Mouse (Mus musculus) heart, embryonic 10.5 days (tissue): Measurements from ENCODE around the gene Bbs9. TPM values are rescaled to one million over a fixed set of nuclear protein-coding genes. Genes with fewer than 3 reads are reported as not detected.
"Not testable (repeated sequence)": the region's sequence is repeated elsewhere in the genome, so short reads cannot be mapped to it uniquely, and the experiment has no call there.

Experiments used
- DNase-seq: peaks from one replicate; pipeline ENCODE4 v3.0.0-alpha.2; 2017; ENCODE audit warnings: low spot score
- H3K27ac ChIP-seq: fragments of 300-500 bp; sonication (generic); 2 replicates; pipeline ENCODE4 v1.5.1; 2016; ENCODE audit warnings: mild to moderate bottlenecking
- H3K27me3 ChIP-seq: fragments of 300-500 bp; sonication (generic); 2 replicates; pipeline ENCODE4 v1.6.1; 2016; ENCODE audit warnings: mild to moderate bottlenecking; ENCODE audit not compliant: poor library complexity, insufficient read depth, severe bottlenecking
- H3K36me3 ChIP-seq: fragments of 300-500 bp; sonication (generic); 2 replicates; pipeline ENCODE4 v1.6.1; 2016; ENCODE audit warnings: mild to moderate bottlenecking, moderate library complexity
- H3K4me1 ChIP-seq: fragments of 300-500 bp; sonication (generic); 2 replicates; pipeline ENCODE4 v1.6.1; 2016; ENCODE audit warnings: mild to moderate bottlenecking
- H3K4me3 ChIP-seq: fragments of 300-500 bp; sonication (generic); 2 replicates; pipeline ENCODE4 v1.5.1; 2016; ENCODE audit warnings: mild to moderate bottlenecking, moderate library complexity
- H3K9me3 ChIP-seq: fragments of 300-500 bp; sonication (generic); 2 replicates; pipeline ENCODE4 v1.6.1; 2016; ENCODE audit warnings: mild to moderate bottlenecking, moderate library complexity
- WGBS: fragments of 180-500 bp; shearing (Covaris S2); methylation state at CpG from one replicate; pipeline ENCODE4 v1.1.7; 2016; 5-methylcytosine and 5-hydroxymethylcytosine counted together
- polyA plus RNA-seq: library from polyadenylated mRNA; unstranded; fragments of >200 nt; fragmentation: Nextera tagmentation; extraction: Ambion mirVana; gene quantifications from 2 replicates; pipeline ENCODE4 v1.2.1, GENCODE M21; 2016

The Bbs9 gene
- polyA plus RNA-seq, 1 experiment from 2014 or later: 6.7 TPM

GRCm38 (mm10) chr9:22449209-22449608, 26.3 kb upstream of the Bbs9 start:
- no peaks in the 10 kb centered on the region for H3K27me3 ChIP-seq
- H3K4me1 ChIP-seq: no peaks in the 10 kb centered on the region
- H3K9me3 ChIP-seq: no peaks in the 10 kb centered on the region
- DNase-seq: no peak
- H3K36me3 ChIP-seq: peaks cover 79% of the 10 kb centered on the region
- 90% methylated on average over 6 of the region's 6 CpGs for WGBS
- no peak overlapping the region for H3K27ac ChIP-seq
- no peak overlapping the region for H3K4me3 ChIP-seq

- 78% methylated on average over 10 of the region's 10 CpGs for WGBS
- Histone ChIP-seq H3K9me3 (no peaks in the 10 kb centered on the region), H3K27ac (no peak overlapping the region), H3K4me3 (no peak overlapping the region), H3K27me3 (no peaks in the 10 kb centered on the region), H3K4me1 (no peaks in the 10 kb centered on the region), H3K36me3 (peaks cover 97% of the 10 kb centered on the region)
- no peak for DNase-seq
Observed at GRCm38 (mm10) chr9:22452697-22453096, 22.8 kb upstream of the Bbs9 start.

- WGBS: 86% methylated on average over 10 of the region's 10 CpGs
Observed at GRCm38 (mm10) chr9:22453501-22453924, 22.0 kb upstream of the Bbs9 start.

GRCm38 (mm10) chr9:22453990-22454389, 21.5 kb upstream of the Bbs9 start, which contains the start of gene Gm17545:
TSS of gene Gm17545 (plus strand) at chr9:22454290.
- not testable (repeated sequence) for H3K27ac ChIP-seq, H3K27me3 ChIP-seq, H3K9me3 ChIP-seq, DNase-seq, H3K4me3 ChIP-seq, H3K4me1 ChIP-seq
- WGBS: 92% methylated on average over 8 of the region's 8 CpGs
- peaks cover 87% of the 10 kb centered on the region for H3K36me3 ChIP-seq

More at GRCm38 (mm10) chr9:22453501-22453924, 22.0 kb upstream of the Bbs9 start:
- DNase-seq: no peak
- no peaks in the 10 kb centered on the region for H3K9me3 ChIP-seq
- H3K27ac ChIP-seq: no peak overlapping the region
- H3K36me3 ChIP-seq: peaks cover 92% of the 10 kb centered on the region
- H3K4me1 ChIP-seq: no peaks in the 10 kb centered on the region
- H3K4me3 ChIP-seq: no peak overlapping the region
- H3K27me3 ChIP-seq: no peaks in the 10 kb centered on the region

- H3K36me3 ChIP-seq: peaks cover 78% of the 10 kb centered on the region
Observed at GRCm38 (mm10) chr9:22455041-22455440, 20.5 kb upstream of the Bbs9 start.

GRCm38 (mm10) chr9:22457142-22457835, 18.2 kb upstream of the Bbs9 start:
- H3K27ac ChIP-seq: no peak overlapping the region
- no peak for DNase-seq
- no peaks in the 10 kb centered on the region for H3K27me3 ChIP-seq
- peaks cover 69% of the 10 kb centered on the region for H3K36me3 ChIP-seq
- H3K4me1 ChIP-seq: no peaks in the 10 kb centered on the region
- H3K4me3 ChIP-seq: no peak overlapping the region
- WGBS: 85% methylated on average over 11 of the region's 11 CpGs
- H3K9me3 ChIP-seq: no peaks in the 10 kb centered on the region

More at GRCm38 (mm10) chr9:22455041-22455440, 20.5 kb upstream of the Bbs9 start:
- Histone ChIP-seq H3K27ac (no peak overlapping the region), H3K4me1 (no peaks in the 10 kb centered on the region), H3K4me3 (no peak overlapping the region), H3K27me3 (no peaks in the 10 kb centered on the region), H3K9me3 (no peaks in the 10 kb centered on the region)
- no peak for DNase-seq

GRCm38 (mm10) chr9:22461946-22462345, 13.6 kb upstream of the Bbs9 start:
- H3K36me3 ChIP-seq: peaks cover 42% of the 10 kb centered on the region
- no peak for DNase-seq
- H3K27me3 ChIP-seq: no peaks in the 10 kb centered on the region
- WGBS: 92% methylated on average over 3 of the region's 3 CpGs
- H3K4me1 ChIP-seq: no peaks in the 10 kb centered on the region
- no peak overlapping the region for H3K27ac ChIP-seq
- H3K4me3 ChIP-seq: no peak overlapping the region
- no peaks in the 10 kb centered on the region for H3K9me3 ChIP-seq

- no peak for DNase-seq
- Histone ChIP-seq H3K4me1 (0 out of 2 replicates have a peak, but pooled peaks cover 4% of the 10 kb centered on the region), H3K27me3 (no peaks in the 10 kb centered on the region), H3K4me3 (no peak overlapping the region), H3K9me3 (no peaks in the 10 kb centered on the region), H3K36me3 (peaks cover 24% of the 10 kb centered on the region), H3K27ac (no peak overlapping the region)
- WGBS: 98% methylated on average over 5 of the region's 5 CpGs
Observed at GRCm38 (mm10) chr9:22466212-22466611, 9.3 kb upstream of the Bbs9 start.

GRCm38 (mm10) chr9:22467371-22468169, 7.9 kb upstream of the Bbs9 start:
- 1% methylated on average over 73 of the region's 73 CpGs for WGBS
- DNase-seq: peak; percentile 80
- H3K9me3 ChIP-seq: no peaks in the 10 kb centered on the region

GRCm38 (mm10) chr9:22468170-22468898, 7.2 kb upstream of the Bbs9 start:
- 5% methylated on average over 41 of the region's 43 CpGs for WGBS
- H3K9me3 ChIP-seq: no peaks in the 10 kb centered on the region
- H3K27ac ChIP-seq: peak overlapping the region; percentile 97
- H3K4me1 ChIP-seq: 0 out of 2 replicates have a peak, but pooled peaks cover 4% of the 10 kb centered on the region
- DNase-seq: peak; percentile 93
- peaks cover 16% of the 10 kb centered on the region for H3K36me3 ChIP-seq
- H3K27me3 ChIP-seq: no peaks in the 10 kb centered on the region
- H3K4me3 ChIP-seq: peak overlapping the region; percentile 75

More at GRCm38 (mm10) chr9:22467371-22468169, 7.9 kb upstream of the Bbs9 start:
- Histone ChIP-seq H3K27ac (peak overlapping the region; percentile 97), H3K4me3 (peak overlapping the region; percentile 75), H3K36me3 (peaks cover 18% of the 10 kb centered on the region), H3K4me1 (0 out of 2 replicates have a peak, but pooled peaks cover 4% of the 10 kb centered on the region), H3K27me3 (no peaks in the 10 kb centered on the region)

- 0 out of 2 replicates have a peak, but pooled peaks cover 4% of the 10 kb centered on the region for H3K4me1 ChIP-seq
- H3K4me3 ChIP-seq: no peak overlapping the region
- H3K27ac ChIP-seq: no peak overlapping the region
- 68% methylated on average over 8 of the region's 8 CpGs for WGBS
- peaks cover 16% of the 10 kb centered on the region for H3K36me3 ChIP-seq
- no peak for DNase-seq
- no peaks in the 10 kb centered on the region for H3K27me3 ChIP-seq
- H3K9me3 ChIP-seq: no peaks in the 10 kb centered on the region
Observed at GRCm38 (mm10) chr9:22468899-22469259, 6.6 kb upstream of the Bbs9 start.

- H3K36me3 ChIP-seq: peaks cover 11% of the 10 kb centered on the region
- WGBS: 88% methylated on average over 3 of the region's 3 CpGs
- DNase-seq: no peak
- H3K9me3 ChIP-seq: no peaks in the 10 kb centered on the region
- H3K4me3 ChIP-seq: peak within 1 kb of the TSS; percentile 75
- no peaks in the 10 kb centered on the region for H3K27me3 ChIP-seq
- 0 out of 2 replicates have a peak, but pooled peaks cover 4% of the 10 kb centered on the region for H3K4me1 ChIP-seq
- peak within 1 kb of the TSS; percentile 97 for H3K27ac ChIP-seq
Observed at GRCm38 (mm10) chr9:22469643-22470042, 5.9 kb upstream of the Bbs9 start, which contains the start of gene Rp9. TSS of gene Rp9 (minus strand) at chr9:22469743.
